Mouse (Mus musculus) large intestine, adult 2 months (tissue): ENCODE results near the gene Kcnk13. TPM values are rescaled to one million over a fixed set of nuclear protein-coding genes. Genes with fewer than 3 reads are reported as not detected.

Experiments
- DNase-seq: peaks from one replicate; pipeline ENCODE4 v3.0.0-alpha.2; 2012; ENCODE audit warnings: low read depth, low spot score
- WGBS: fragments of 180-500 bp; shearing (Covaris S2); methylation state at CpG from one replicate; pipeline ENCODE4 v1.1.7; 2018; 5-methylcytosine and 5-hydroxymethylcytosine counted together
- polyA plus RNA-seq: library from polyadenylated mRNA; depleted of rRNA; stranded (reverse); fragments of >200 nt; gene quantifications from 2 replicates; pipeline ENCODE4 v1.2.3, GENCODE M21; 2012

Gene Kcnk13
- polyA plus RNA-seq, 1 experiment: 0.27 TPM

DNA sequence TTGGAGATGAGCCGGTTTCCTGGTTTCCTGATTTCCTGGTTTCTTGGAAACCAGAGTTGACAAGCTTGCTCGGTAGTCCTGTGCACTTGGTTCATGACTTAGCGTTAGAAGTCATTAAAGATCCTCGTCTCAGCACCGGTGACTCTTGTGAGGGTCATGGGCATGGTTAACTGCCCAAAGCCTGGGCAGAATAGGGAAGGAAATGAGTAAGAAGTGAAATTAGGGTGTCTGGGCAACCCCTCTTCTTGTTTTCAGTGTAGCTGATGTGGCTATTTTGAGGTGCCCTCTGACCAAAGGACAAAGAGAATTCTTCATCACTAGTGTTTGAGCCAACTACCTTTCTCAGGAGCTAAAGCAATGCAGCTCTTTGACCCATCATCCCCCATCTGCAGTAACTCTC, 41.0 kb downstream of the Kcnk13 start:
- 65% methylated on average over 5 of the region's 5 CpGs for WGBS
- DNase-seq: no peak

DNA sequence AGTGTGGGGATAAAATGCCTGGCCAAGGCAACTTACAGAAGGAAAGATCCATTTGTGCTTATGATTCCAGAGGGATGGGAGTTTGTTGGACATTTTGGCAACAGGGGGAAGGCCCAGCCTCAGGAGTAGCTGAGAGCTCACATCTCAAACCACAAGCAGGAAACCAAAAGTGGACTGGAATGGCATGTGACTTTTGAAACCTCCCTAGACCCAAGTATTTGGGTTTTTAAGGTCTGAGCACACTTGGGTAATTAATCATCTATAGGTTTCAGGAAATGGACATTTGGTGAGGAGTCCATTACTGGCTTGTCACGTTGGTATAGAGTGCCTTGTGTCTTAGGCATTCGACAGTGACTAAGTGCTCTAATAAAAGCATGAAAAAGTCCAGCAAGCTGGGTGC, 42.4 kb downstream of the Kcnk13 start:
- WGBS: 55% methylated on average over 2 of the region's 2 CpGs
- no peak for DNase-seq

DNA sequence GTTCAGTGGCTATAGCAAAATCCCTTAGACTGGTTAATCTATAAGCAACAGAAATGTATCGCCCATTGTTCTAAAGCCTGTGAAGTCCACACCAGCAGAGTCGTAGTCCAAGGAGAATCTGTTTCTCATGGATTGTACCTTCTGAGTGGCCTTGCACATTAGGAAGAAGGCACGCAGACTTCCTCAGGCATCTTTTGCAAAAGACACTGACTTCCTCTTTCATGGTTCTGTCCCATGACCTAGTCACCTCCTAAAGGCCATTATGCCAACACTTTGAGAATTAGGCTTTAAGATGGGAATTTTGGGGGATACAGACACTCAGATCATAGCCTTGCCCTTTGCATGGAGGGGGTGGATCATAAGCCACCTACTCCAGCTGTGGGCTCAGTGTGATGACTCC, 48.5 kb downstream of the Kcnk13 start:
- no peak for DNase-seq
- WGBS: 87% methylated on average over 3 of the region's 3 CpGs

- DNase-seq: no peak
- WGBS: 64% methylated on average over 5 of the region's 5 CpGs
Observed at GRCm38 (mm10) chr12:100015146-100015545, 50.8 kb downstream of the Kcnk13 start.

- 83% methylated on average over 6 of the region's 6 CpGs for WGBS
- no peak for DNase-seq
Observed at GRCm38 (mm10) chr12:100017709-100018108, 53.4 kb downstream of the Kcnk13 start.

DNA sequence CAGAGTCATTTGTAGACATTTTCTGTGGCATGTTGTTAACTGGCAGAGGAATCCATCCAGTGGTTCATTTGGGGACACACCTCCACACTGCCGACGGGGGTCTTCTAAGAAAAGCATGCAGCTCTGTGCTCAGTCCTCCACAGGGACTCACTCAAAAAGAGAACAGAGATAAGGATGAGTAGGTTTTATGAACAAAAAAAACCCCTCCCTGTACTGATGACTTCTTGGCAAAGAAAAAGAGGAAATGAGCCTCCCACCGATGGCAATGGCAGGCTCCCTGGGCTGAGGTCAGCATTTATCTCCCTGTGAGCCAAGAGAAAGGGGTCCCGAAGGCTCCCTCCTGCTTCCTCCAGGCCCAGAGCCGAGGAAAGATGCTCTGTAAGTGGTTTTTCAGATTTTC, 58.2 kb downstream of the Kcnk13 start:
- WGBS: 70% methylated on average over 5 of the region's 5 CpGs

GRCm38 (mm10) chr12:100023821-100024365, 59.6 kb downstream of the Kcnk13 start:
- no peak for DNase-seq
- 34% methylated on average over 12 of the region's 12 CpGs for WGBS

More for the DNA sequence above, 58.2 kb downstream of the Kcnk13 start:
- DNase-seq: no peak

DNA sequence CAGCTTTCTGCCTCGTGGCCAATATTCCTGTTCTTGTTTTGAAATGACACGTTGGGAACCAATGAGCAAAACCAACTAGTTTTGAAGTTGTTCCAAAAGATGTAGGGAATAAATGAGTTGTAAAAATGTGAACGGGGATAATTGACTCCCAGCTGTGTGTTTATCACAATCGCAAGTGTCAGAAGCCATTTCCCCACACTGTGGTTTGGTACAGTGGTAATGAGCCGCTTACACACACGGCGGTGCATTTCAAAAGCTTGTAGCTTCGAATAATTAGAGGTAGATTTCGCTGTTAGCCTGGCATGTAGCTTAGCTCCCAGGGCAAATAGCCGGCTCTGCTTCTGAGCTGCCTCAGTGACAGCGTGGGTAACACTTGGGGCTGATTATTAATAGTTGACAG, 61.4 kb downstream of the Kcnk13 start:
- DNase-seq: no peak
- 66% methylated on average over 11 of the region's 11 CpGs for WGBS

GRCm38 (mm10) chr12:100026715-100027245, 62.5 kb downstream of the Kcnk13 start:
- 67% methylated on average over 7 of the region's 7 CpGs for WGBS
- DNase-seq: no peak

DNA sequence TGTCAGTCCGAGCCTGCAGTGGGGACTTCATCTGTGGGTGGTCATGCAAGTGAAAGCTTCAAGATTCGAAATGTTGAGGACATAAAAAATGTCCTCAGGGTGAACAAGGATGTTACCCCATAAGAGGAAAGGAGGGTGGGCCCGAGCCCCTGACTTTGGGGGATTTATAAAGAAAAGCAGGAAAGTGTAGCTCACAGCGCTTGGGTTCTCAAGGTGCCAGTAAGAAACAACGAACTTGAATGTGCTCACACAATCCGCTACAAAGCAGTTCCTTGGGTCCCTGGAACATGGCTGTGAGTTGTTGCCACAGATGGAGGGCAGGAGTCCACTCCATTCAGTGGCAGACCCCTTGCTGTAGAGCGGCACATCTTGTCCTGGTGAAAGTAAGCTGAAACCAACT, 63.0 kb downstream of the Kcnk13 start:
- no peak for DNase-seq
- WGBS: 74% methylated on average over 7 of the region's 7 CpGs

DNA sequence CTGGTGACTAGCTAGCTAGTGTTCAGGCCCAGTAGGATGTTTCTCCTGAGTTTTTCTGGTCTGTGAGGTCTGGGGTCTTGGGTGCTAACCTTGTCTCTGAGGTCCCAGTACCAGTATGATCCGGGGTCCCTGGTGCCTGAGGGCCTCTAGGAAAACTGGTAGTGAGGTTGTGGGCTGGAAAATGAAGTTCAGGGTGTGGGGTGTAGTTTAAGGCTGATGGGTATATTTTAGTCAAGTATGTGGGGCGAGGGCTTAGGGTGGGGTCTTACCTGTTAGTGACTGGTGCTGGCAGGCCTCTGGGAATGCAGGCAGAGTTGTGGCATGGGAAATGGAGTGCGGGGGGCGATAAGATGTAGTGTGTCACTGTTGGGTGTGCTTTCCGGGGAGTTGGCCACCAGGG, 67.4 kb downstream of the Kcnk13 start:
- DNase-seq: no peak
- WGBS: 83% methylated on average over 5 of the region's 5 CpGs

DNA sequence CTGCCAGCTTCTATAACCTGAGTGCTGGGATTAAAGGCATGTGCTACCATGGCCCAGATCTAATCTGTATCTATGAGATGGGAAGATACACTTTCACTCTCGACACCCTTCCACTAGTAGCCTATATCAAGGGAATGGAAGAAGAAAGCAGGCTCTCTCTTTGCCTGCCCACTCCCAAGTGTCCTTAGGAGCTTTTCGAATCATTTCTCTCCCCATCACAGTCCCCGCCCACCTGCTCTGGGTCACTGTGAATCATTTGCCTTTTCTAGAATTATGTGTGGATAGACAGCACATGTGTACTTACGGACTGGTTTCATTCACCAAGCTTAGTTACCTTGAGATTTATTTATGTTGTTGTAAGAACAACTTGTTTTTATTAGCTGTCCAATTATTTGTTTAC, 68.2 kb downstream of the Kcnk13 start:
- DNase-seq: no peak
- WGBS: 79% methylated on average over 4 of the region's 4 CpGs

DNA sequence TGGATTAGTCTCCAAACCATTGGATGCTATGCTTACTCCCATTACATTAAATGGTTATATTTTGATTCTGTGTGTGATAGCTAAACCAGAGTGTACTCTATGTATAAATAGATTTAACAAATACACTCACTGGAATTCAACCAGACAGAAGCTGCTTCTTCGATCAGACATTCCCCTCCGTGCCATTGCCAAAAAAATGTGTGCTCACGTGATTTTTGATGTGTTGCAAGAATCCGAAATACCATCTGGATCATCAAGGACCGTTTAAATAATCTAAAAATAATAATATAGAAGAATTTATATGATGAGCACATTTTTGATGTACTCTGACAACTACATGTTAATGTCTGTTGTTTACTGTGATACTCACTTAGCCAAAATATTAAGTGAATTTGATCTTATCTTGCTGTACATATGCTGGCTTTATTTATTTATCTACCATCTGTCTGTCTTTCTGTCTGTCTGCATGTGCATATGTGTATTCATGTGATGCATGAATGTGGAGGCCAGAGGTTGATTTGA, 74.5 kb downstream of the Kcnk13 start:
- WGBS: 84% methylated on average over 5 of the region's 5 CpGs
- no peak for DNase-seq

DNA sequence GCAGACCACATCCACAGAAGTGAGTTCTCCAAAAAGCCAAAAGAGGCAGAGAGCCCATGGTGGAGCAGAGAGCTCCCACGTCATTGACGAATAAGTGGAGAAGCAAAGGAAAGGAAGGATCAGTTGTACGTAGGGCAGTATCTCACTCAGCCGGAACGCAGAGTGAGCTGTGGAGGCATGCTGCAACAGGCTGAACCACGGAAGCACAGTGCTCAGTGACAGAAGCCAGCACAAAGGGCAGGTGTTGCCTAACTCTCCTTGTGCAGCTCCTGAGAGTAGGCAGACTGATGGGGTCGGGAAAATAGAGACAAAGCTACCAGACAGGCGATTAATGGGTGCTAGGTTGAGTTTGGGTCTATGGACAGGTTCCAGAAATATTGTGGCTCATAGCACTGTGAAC, 77.8 kb downstream of the Kcnk13 start:
- WGBS: 74% methylated on average over 8 of the region's 8 CpGs
- DNase-seq: no peak

DNA sequence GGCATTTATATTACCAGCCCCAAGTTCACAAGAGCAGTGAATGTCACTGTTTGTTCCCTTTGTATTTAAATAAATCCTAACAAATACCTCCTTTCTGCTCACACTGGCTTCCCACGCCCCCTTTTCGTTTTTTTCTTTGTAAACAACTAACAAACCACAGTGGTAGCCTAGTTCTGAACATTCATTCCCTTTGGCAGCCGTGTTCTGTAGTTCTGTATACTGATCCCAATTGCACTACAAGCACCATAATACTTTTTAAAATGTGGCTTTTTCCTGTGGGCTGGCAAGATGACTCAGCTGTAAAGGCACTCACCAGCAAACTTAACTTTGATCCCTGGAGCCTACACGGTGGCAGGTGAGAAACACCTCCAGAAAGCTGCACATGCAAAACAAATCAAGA, 80.4 kb downstream of the Kcnk13 start:
- DNase-seq: no peak
- 31% methylated on average over 4 of the region's 4 CpGs for WGBS

- WGBS: 41% methylated on average over 7 of the region's 7 CpGs
- DNase-seq: no peak
Observed at GRCm38 (mm10) chr12:100050552-100050951, 86.3 kb downstream of the Kcnk13 start.

DNA sequence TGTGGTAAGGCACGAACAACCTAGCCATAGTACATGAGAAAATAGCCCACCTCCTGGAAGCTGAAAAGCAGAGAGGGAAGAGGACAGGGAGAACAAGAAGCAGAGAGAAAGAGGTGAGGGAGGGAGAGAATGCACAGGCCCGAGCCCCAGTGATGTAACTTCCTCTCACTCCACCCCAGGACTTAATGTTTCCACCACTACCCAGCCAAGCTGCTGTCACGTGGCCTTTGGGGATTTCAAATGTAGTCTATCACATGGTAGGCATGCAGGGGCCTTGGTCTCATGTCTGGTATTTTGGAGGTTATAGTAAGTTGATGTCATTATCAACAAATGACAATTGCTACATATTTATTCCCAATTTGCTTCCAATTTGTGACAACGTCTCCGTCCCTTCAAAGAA, 89.3 kb downstream of the Kcnk13 start:
- DNase-seq: no peak
- WGBS: 79% methylated on average over 5 of the region's 5 CpGs

- WGBS: 92% methylated on average over 10 of the region's 10 CpGs
Observed at GRCm38 (mm10) chr12:100061071-100061470, 96.8 kb downstream of the Kcnk13 start.

DNA sequence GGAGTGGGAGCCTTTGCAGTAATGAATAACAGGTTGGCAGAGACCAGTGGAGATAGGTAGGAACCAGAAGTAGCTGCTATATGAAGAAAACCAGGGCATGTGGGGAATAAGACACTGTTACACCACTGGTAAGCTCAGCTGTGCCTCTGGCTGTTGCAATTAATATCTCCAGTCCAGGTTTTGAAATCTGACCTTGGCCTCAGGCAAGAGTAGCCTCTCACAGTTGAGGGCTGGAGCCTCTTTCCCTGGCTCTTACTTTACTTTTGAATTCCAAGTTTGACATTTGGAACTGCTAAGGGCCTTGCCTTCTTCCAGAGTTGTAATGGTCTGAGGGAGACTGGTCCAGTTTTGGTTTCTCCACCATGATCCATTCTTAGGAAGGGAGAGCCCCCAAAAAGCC, 97.5 kb downstream of the Kcnk13 start:
- DNase-seq: no peak

More at GRCm38 (mm10) chr12:100061071-100061470, 96.8 kb downstream of the Kcnk13 start:
- DNase-seq: no peak

- no peak for DNase-seq
Observed at GRCm38 (mm10) chr12:100062584-100062983, 98.3 kb downstream of the Kcnk13 start.

GRCm38 (mm10) chr12:100065109-100065508, 100.8 kb downstream of the Kcnk13 start:
- DNase-seq: no peak
- WGBS: 80% methylated on average over 3 of the region's 3 CpGs

More at GRCm38 (mm10) chr12:100062584-100062983, 98.3 kb downstream of the Kcnk13 start:
- WGBS: 69% methylated on average over 3 of the region's 3 CpGs

DNA sequence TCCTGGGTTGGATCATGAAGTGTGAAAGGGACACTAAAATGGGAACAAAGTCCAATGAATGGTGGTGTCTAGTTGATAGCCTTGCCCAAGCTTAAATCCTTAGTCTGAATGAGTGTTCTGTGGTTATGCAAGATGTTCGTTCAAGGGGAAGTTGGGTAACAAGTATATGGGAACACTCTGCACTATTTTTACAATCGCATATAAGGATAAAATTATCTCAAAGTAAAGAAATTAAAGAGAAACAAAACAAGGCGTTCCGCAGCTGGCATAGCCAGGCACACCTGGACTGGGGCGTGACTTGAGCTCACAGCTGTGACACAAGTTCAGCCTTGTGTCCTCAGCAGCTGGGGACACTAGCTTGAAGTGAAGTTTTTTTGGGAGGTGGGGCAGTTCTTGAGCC, 103.2 kb downstream of the Kcnk13 start:
- 27% methylated on average over 5 of the region's 5 CpGs for WGBS
- no peak for DNase-seq
